Mouse (Mus musculus): ENCODE measurements around the gene Ube2e2. TPM values are rescaled to one million over a fixed set of nuclear protein-coding genes. Genes with fewer than 3 reads are reported as not detected.

Gene Ube2e2
- total and polyA plus RNA-seq, 2 experiments, result 25.2 to 84.8 TPM

DNA sequence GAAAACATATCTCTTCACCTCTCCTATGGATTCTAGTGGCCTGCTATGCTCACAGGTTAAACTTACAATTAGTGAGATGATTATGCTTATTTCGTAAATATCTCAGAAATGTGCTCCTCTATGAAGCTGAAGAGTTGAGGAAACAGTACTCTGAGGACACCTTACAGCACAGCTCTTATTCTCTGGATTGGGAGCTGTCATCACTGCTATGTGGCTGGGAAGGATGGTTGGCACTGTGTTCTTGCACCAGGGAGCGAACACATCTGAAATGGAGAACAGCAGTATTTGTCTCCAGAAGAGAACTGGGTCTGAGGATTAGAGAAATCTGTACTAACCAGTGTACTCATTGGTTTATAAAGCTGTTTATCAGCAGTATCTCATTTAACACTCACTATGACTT, 226.3 kb downstream of the Ube2e2 start:
- H3K27me3 ChIP-seq (ENCODE audit: control insufficient read depth, insufficient read depth, low read length), result no peaks in the 10 kb centered on the region
- no peaks in the 10 kb centered on the region for H3K36me3 ChIP-seq (ENCODE audit: control insufficient read depth, insufficient read depth, low read length)
- no peak overlapping the region for H3K4me3 ChIP-seq (ENCODE audit: insufficient read depth, low read depth, low read length)
- H3K79me2 ChIP-seq (ENCODE audit: control insufficient read depth, insufficient read depth, low read length), result peaks cover 4% of the 10 kb centered on the region; the same call in 1 of the 2 replicates
- H3K27ac ChIP-seq (replicated peaks; ENCODE audit: insufficient read depth, low read depth, low read length), result no peak overlapping the region
- H3K4me1 ChIP-seq (ENCODE audit: control insufficient read depth, insufficient read depth, low read length), result no peaks in the 10 kb centered on the region
- DNase-seq (ENCODE audit: extremely low read depth, low read depth, low spot score), result no peak
- WGBS, result 96% methylated on average over 2 of the region's 2 CpGs
- H3K9ac ChIP-seq (ENCODE audit: low read depth, low read length), result no peak overlapping the region
- no peak for TF ChIP-seq POLR2A (IDR thresholded peaks at IDR 0.05; ENCODE audit: extremely low read depth, insufficient read depth, low read length)
- TF ChIP-seq CTCF (IDR thresholded peaks at IDR 0.05; ENCODE audit: low read depth, low read length), result no peak

DNA sequence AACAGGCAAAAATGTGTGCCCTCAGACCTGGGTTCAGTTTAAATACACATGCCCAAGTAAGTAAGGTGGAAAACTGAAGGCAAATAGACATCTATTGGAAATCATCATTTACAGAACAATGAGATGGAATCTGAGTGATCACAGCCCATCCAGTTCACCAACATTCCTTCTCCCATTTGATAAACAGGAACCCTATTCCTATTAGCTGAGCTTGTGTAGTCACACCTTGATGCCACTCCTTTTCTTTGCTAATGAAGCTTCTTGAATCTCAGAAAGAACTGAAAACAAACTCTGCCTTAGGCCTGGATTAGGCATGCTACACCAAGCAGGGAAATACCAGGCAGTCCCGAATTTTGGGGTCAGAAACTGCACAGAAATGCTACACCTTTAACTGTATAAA, 227.8 kb downstream of the Ube2e2 start:
- no peaks in the 10 kb centered on the region for H3K36me3 ChIP-seq (ENCODE audit: control insufficient read depth, insufficient read depth, low read length)
- H3K79me2 ChIP-seq (ENCODE audit: control insufficient read depth, insufficient read depth, low read length), result peaks cover 3% of the 10 kb centered on the region
- TF ChIP-seq POLR2A (IDR thresholded peaks at IDR 0.05; ENCODE audit: extremely low read depth, insufficient read depth, low read length) (no peak), CTCF (IDR thresholded peaks at IDR 0.05; ENCODE audit: low read depth, low read length) (no peak)
- no peak for DNase-seq (ENCODE audit: extremely low read depth, low read depth, low spot score)
- no peaks in the 10 kb centered on the region for H3K27me3 ChIP-seq (ENCODE audit: control insufficient read depth, insufficient read depth, low read length)
- H3K9ac ChIP-seq (ENCODE audit: low read depth, low read length), result no peak overlapping the region
- H3K4me1 ChIP-seq (ENCODE audit: control insufficient read depth, insufficient read depth, low read length), result no peaks in the 10 kb centered on the region
- H3K27ac ChIP-seq (replicated peaks; ENCODE audit: insufficient read depth, low read depth, low read length), result no peak overlapping the region
- 90% methylated on average over 1 of the region's 1 CpGs for WGBS
- H3K4me3 ChIP-seq (ENCODE audit: insufficient read depth, low read depth, low read length), result no peak overlapping the region

DNA sequence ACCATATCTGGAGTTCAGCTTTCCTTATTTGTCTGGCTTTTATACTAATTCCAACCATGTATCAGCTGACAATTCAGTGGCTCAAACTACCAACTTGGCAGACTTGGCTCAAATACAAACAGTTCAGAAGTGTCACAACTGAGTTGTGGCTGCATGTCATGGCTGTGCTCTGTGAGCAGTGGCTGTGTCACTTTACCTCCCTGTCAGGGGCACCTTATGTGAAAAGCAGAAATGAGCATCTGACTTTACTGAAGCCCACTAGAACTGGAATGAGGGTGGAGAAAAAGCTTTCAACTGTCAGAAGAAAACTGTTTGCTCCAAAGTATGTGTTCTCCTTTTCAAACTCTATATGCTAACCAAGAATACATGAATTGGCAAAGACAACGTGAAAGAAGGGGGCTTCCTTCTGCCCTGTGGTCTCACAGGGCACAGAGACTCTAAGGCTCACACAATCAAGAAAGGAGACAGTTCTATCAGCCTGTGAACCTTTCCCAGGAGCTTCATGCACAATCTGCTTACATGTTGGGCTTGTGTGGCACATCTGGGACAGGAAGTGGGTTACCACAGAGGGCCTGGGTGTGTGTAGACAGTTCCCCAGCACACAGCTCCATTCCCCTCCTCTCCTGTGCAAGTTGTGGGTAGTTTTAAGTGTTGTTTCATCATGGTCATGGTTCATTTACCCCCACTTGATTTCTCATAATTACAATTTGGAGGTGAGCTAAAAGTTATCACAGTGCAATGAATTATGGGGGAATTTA, 228.6 kb downstream of the Ube2e2 start:
- TF ChIP-seq POLR2A (IDR thresholded peaks at IDR 0.05; ENCODE audit: extremely low read depth, insufficient read depth, low read length) (no peak), CTCF (IDR thresholded peaks at IDR 0.05; ENCODE audit: low read depth, low read length) (no peak)
- peak; percentile 38 for DNase-seq (ENCODE audit: extremely low read depth, low read depth, low spot score)
- no peak overlapping the region for H3K4me3 ChIP-seq (ENCODE audit: insufficient read depth, low read depth, low read length)
- no peak overlapping the region for H3K27ac ChIP-seq (replicated peaks; ENCODE audit: insufficient read depth, low read depth, low read length)
- H3K27me3 ChIP-seq (ENCODE audit: control insufficient read depth, insufficient read depth, low read length), result no peaks in the 10 kb centered on the region
- whole genome bisulfite sequencing, result 70% methylated on average over 1 of the region's 1 CpGs
- no peaks in the 10 kb centered on the region for H3K4me1 ChIP-seq (ENCODE audit: control insufficient read depth, insufficient read depth, low read length)
- H3K79me2 ChIP-seq (ENCODE audit: control insufficient read depth, insufficient read depth, low read length), result peaks cover 3% of the 10 kb centered on the region
- H3K9ac ChIP-seq (ENCODE audit: low read depth, low read length), result no peak overlapping the region
- H3K36me3 ChIP-seq (ENCODE audit: control insufficient read depth, insufficient read depth, low read length), result no peaks in the 10 kb centered on the region

DNA sequence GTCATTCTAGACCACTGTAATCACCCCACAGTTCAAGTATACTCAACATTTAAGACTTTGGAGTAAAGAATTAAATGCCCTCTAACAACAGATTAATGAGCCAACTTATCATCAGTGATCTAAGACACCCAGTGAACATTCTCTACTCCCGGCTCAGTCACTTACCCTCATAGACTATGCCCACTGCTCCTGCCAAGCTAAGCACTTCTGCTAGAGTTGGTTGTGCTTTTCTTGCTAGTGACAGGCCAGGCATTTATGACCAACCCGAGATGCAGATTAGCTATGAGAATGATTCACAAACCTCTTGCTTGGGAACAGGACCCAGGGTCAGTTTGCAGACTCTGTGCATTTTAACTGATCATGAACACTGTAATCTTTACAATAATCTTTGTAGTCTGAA, 230.4 kb downstream of the Ube2e2 start:
- peaks cover 3% of the 10 kb centered on the region for H3K79me2 ChIP-seq (ENCODE audit: control insufficient read depth, insufficient read depth, low read length)
- H3K36me3 ChIP-seq (ENCODE audit: control insufficient read depth, insufficient read depth, low read length), result no peaks in the 10 kb centered on the region
- no peak overlapping the region for H3K9ac ChIP-seq (ENCODE audit: low read depth, low read length)
- H3K4me3 ChIP-seq (ENCODE audit: insufficient read depth, low read depth, low read length), result no peak overlapping the region
- no peak for TF ChIP-seq CTCF (IDR thresholded peaks at IDR 0.05; ENCODE audit: low read depth, low read length)
- TF ChIP-seq POLR2A (IDR thresholded peaks at IDR 0.05; ENCODE audit: extremely low read depth, insufficient read depth, low read length), result no peak
- 91% methylated on average over 2 of the region's 2 CpGs for WGBS
- no peaks in the 10 kb centered on the region for H3K4me1 ChIP-seq (ENCODE audit: control insufficient read depth, insufficient read depth, low read length)
- no peak overlapping the region for H3K27ac ChIP-seq (replicated peaks; ENCODE audit: insufficient read depth, low read depth, low read length)
- no peaks in the 10 kb centered on the region for H3K27me3 ChIP-seq (ENCODE audit: control insufficient read depth, insufficient read depth, low read length)
- DNase-seq (ENCODE audit: extremely low read depth, low read depth, low spot score), result no peak

DNA sequence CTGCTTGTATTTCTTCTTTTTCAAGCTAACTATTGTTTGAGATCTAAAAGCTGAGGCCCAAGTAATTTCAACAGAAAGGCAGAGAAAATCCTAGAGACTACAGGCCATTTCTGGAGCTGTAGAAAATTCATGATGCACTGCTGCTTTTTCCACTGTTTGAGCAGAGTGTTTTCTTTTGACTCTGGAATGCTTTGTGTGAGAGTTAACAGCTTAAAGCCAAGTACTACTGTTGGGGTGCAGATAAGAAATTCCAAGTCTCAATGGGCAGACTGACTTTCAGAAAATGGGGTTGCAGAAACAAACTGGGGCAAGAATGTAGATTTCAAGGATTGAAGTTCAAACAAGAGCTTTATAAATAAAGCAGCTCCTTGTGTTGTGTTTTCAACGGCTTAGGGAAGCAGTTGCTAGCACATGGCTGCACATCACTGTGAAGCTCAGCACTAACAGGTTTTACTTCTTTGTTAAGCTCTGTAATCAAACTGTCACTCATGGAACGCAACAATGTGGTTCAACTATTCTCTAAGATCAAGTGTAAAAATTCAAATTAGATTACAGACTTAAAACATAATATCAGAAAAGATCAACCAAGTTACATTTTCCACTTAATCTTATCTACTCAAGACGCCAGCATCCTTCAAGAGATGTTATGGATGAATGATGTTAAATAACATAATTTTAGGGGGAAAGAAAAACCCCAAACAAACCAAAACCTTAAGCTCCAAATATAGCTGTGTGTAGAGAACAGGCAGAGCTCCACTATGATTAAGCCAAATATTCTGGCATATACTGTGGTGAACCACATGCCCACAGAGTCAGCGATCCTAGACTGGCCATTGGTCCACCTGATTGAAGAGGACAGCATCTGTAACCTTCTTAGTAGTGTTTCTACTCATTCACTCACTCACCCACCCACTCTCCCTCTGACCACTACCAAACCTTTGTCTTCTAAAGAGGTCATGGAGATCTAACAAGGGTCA, 236.0 kb downstream of the Ube2e2 start:
- Histone ChIP-seq H3K27me3 (ENCODE audit: control insufficient read depth, insufficient read depth, low read length) (no peaks in the 10 kb centered on the region), H3K4me3 (ENCODE audit: insufficient read depth, low read depth, low read length) (no peak overlapping the region), H3K79me2 (ENCODE audit: control insufficient read depth, insufficient read depth, low read length) (peaks cover 3% of the 10 kb centered on the region), H3K27ac (replicated peaks; ENCODE audit: insufficient read depth, low read depth, low read length) (no peak overlapping the region), H3K36me3 (ENCODE audit: control insufficient read depth, insufficient read depth, low read length) (no peaks in the 10 kb centered on the region), H3K9ac (ENCODE audit: low read depth, low read length) (no peak overlapping the region), H3K4me1 (ENCODE audit: control insufficient read depth, insufficient read depth, low read length) (no peaks in the 10 kb centered on the region)
- no peak for DNase-seq (ENCODE audit: extremely low read depth, low read depth, low spot score)
- WGBS, result 81% methylated on average over 4 of the region's 4 CpGs
- TF ChIP-seq POLR2A (IDR thresholded peaks at IDR 0.05; ENCODE audit: extremely low read depth, insufficient read depth, low read length) (no peak), CTCF (IDR thresholded peaks at IDR 0.05; ENCODE audit: low read depth, low read length) (no peak)
